12 mouse cellular contexts compared by ENCODE assay signal in the genomic region with DNA sequence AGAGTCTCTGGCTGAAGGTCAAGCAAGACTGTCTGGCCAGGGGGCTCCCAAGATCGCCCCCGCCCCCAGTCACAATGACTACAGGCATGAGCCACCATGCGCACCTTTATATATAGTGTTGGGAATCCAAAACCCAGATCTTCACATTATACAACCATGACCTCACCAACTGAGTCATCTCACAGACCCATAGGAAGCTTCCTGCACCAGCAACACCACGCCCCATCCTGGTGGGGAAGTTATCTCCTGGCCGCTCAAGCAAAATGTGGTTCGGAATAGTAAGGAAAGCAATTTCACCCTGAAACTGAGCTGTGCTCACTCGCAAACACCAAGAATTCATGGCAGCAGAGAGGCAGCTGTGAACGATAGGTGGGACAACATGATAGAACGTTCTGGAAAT.
"Had no signal": no experiment of that assay in that cellular context is flagged by ENCODE, and none has a peak within 500 bp of the region (broad histone marks: within the 10 kb centered on the region; RNA-seq: fewer than 3 reads in every experiment).

No protein-coding gene starts in this region.

- H3K36me3 ChIP-seq: kidney, embryonic 15.5 days; limb, embryonic 15.5 days; liver, embryonic 12.5 days; lung, embryonic 15.5 days; midbrain, embryonic 12.5 days; neural tube, embryonic 12.5 days had no signal

- H3K4me3 ChIP-seq: kidney, embryonic 15.5 days; limb, embryonic 15.5 days; liver, embryonic 12.5 days; lung, embryonic 15.5 days; midbrain, embryonic 12.5 days; neural tube, embryonic 12.5 days had no signal

- DNase-seq: kidney, adult 18-20 months; kidney, postnatal 14 days; retina, postnatal 1 day; right cerebral cortex, postnatal 4 days; spleen, adult 18-20 months; thymus, adult 18-20 months had no signal

- H3K9ac ChIP-seq: kidney, embryonic 15.5 days; limb, embryonic 15.5 days; liver, embryonic 12.5 days; lung, embryonic 15.5 days; midbrain, embryonic 12.5 days; neural tube, embryonic 12.5 days had no signal

- H3K27ac ChIP-seq: kidney, embryonic 15.5 days; limb, embryonic 15.5 days; liver, embryonic 12.5 days; lung, embryonic 15.5 days; midbrain, embryonic 12.5 days; neural tube, embryonic 12.5 days had no signal

- H3K27me3 ChIP-seq: kidney, embryonic 15.5 days; limb, embryonic 15.5 days; liver, embryonic 12.5 days; lung, embryonic 15.5 days; midbrain, embryonic 12.5 days; neural tube, embryonic 12.5 days had no signal

- H3K4me1 ChIP-seq: limb, embryonic 15.5 days; liver, embryonic 12.5 days; midbrain, embryonic 12.5 days had no signal

- ATAC-seq: liver, embryonic 12.5 days had no signal

- H3K9me3 ChIP-seq: kidney, embryonic 15.5 days; limb, embryonic 15.5 days; liver, embryonic 12.5 days; lung, embryonic 15.5 days; midbrain, embryonic 12.5 days; neural tube, embryonic 12.5 days had no signal

- H3K4me2 ChIP-seq: kidney, embryonic 15.5 days; limb, embryonic 15.5 days; liver, embryonic 12.5 days; lung, embryonic 15.5 days; midbrain, embryonic 12.5 days; neural tube, embryonic 12.5 days had no signal
